Mouse (Mus musculus) thymus, adult 18-20 months (tissue): ENCODE measurements around the gene Gm16485.

Source experiments
- DNase-seq, 2 experiments: peaks; one replicate each; pipeline ENCODE4 v3.0.0; 2022; ENCODE audit warnings: mixed read lengths in 2 of 2

Gm16485 gene

DNA sequence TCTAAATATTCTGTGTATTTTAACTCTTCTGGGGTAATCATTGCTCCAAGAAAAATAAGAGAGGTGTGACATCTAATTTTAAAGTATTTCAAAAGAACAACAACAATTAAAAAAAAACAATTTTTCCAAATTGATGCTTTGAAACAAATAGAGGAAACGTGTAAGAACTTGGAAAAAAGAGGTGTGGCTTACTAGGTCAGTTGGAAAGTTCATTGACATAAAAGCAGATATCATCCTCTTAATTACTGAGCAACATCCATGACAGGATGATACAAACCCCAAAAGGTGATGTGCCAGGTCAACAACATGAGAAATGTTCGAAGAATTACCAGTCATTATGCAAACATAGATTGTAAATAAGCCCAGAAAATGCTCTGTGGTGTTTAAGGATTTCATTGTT lies at the start of gene Gm16485:
TSS of gene Gm16485 (plus strand) at position 301 of the 400 bp plus-strand sequence.
- DNase-seq = no peak

DNA sequence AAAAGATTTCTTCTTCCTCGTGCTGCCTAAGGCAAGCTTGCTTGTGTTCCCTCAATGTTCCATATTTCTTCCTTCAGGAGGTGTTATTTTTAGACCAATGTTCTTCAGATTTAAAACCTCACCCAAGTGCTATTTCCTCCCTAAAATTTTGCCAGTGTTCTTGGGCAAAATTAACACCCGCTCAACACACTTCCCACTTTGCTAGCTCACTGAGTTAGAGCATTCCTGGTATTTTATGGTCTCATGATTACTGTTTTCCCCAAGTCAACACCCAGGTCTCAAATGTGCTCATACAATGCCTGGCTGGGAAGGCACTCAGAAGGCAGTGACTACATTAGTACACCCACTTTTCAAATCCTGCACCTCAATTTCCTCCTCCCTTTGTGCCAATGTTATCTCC lies 44.0 kb upstream of the Gm16485 start:
- DNase-seq = no peak

GRCm38 (mm10) chr9:8937753-8938152 lies 33.8 kb upstream of the Gm16485 start:
- no peak for DNase-seq

DNA sequence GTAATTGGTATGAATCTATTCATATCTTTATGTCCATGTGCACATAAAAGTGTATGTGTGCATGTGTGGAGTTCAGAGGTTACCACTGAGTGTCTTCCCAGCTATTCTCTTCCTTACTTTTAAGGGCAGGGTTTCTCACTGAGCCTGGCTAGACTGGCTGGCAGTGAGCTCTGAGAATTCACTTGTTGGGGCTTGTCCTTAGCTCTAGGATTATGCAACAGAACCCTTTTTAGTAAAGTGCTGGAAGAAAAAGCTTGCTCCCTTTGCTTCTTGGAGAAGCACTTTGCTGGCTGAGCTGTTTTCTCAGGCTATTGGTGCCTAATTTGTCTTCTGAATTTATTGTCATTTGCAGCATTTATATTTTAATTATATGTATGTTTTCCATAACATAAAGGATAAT lies 18.3 kb upstream of the Gm16485 start:
- DNase-seq = no peak

- DNase-seq = no peak
Observed at GRCm38 (mm10) chr9:8964512-8965133, 7.0 kb upstream of the Gm16485 start.

GRCm38 (mm10) chr9:8970240-8970639 lies 1.4 kb upstream of the Gm16485 start:
- DNase-seq = no peak

GRCm38 (mm10) chr9:8977775-8978174 lies 6.2 kb downstream of the Gm16485 start:
- DNase-seq = no peak

DNA sequence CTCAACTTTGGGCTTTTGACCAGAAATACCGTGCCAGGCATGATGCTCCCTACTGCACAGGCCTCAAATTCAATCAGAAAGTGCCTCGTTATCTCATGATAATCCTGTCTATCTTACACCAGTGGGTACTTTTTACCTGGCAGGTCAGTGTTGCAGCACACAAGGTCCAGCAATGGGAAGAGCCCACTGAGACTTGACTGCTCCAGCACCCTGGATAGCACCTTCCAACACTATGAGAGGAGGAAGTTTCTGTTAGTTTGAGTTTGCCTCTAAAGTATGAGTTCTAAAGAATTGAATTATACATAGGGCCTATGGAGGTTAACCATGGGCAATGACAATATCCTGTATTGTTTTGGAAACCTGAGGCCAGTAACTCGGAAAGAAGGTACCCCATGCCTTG lies 10.7 kb downstream of the Gm16485 start:
- DNase-seq = no peak

DNA sequence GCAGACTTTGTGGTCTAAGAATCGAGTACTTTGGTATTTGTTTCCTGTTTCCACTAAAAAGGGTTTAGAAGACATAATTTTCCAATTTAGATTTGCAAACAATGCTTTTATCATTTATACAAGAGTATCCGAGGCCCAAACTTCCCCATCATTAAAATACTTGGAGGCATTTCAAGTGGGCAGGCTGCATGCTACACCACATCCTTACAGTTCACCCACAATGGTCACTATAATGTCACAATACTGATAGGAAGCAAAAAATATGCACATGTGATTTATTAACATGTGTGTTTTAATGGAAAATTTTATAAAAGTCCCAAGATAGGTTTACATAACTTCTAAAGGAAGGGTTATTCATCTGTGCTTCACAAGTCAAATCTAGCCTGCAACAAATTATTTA lies 24.9 kb downstream of the Gm16485 start:
- no peak for DNase-seq

DNA sequence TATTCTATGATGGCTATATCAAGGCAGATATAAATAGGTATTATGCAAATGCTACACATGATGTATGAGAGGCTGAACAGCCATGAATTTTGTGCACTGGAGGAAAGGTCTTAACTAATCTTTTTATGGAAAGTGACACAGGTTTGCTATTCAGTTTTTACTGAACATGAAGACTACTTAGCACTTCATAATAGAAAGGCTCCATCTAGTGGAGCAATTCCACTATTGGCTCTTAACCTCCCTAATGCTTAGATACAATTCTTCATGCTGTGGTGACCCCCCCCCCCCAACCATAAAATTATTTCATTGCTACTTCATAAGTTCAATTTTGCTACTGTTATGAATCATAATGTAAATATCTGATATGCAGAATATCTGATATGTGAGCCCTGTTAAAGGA lies 29.6 kb downstream of the Gm16485 start:
- no peak for DNase-seq

- no peak for DNase-seq
Observed at GRCm38 (mm10) chr9:9015108-9015507, 43.5 kb downstream of the Gm16485 start.
